Mouse (Mus musculus) midbrain, postnatal 0 days (tissue): ENCODE results near the gene Cnot1. TPM values are rescaled to one million over a fixed set of nuclear protein-coding genes. Genes with fewer than 3 reads are reported as not detected.

Experiments used
- ATAC-seq: fragments of 200-750 bp; cut with Nextera tagmentation; 2 replicates; pipeline ENCODE4 v1.8.0; 2017; ENCODE audit warnings: moderate number of reproducible peaks, mild to moderate bottlenecking, moderate TSS enrichment, moderate library complexity; ENCODE audit not compliant: low FRiP score
- DNase-seq: peaks from one replicate; pipeline ENCODE4 v3.0.0-alpha.2; 2015; ENCODE audit warnings: low spot score
- H3K27ac ChIP-seq: fragments of 300-500 bp; sonication (generic); 2 replicates; pipeline ENCODE4 v1.5.1; 2014; ENCODE audit warnings: low read depth, mild to moderate bottlenecking, low read length, mixed read lengths
- H3K27me3 ChIP-seq: fragments of 300-500 bp; sonication (generic); 2 replicates; pipeline ENCODE4 v1.6.1; 2014; ENCODE audit warnings: low read length, control low read depth, mixed read lengths; ENCODE audit not compliant: insufficient read depth
- H3K36me3 ChIP-seq: fragments of 300-500 bp; sonication (generic); 2 replicates; pipeline ENCODE4 v1.6.1; 2014; ENCODE audit warnings: low read length, control low read depth, mixed read lengths; ENCODE audit not compliant: insufficient read depth
- H3K4me1 ChIP-seq: fragments of 300-500 bp; sonication (generic); 2 replicates; pipeline ENCODE4 v1.6.1; 2014; ENCODE audit warnings: mild to moderate bottlenecking, control low read depth, antibody characterized with exemption, low read length, mixed read lengths; ENCODE audit not compliant: insufficient read depth
- H3K4me2 ChIP-seq: fragments of 300-500 bp; sonication (generic); 2 replicates; pipeline ENCODE4 v1.6.1; 2014; ENCODE audit warnings: low read depth, mild to moderate bottlenecking, low read length, mixed read lengths; ENCODE audit not compliant: poor library complexity, severe bottlenecking
- H3K4me3 ChIP-seq: fragments of 300-500 bp; sonication (generic); 2 replicates; pipeline ENCODE4 v1.5.1; 2014; ENCODE audit warnings: low read depth, mild to moderate bottlenecking, low read length, moderate library complexity
- H3K9ac ChIP-seq: fragments of 300-500 bp; sonication (generic); replicated peaks from 2 replicates; pipeline ENCODE4 v1.6.1; 2014; ENCODE audit warnings: mild to moderate bottlenecking, low read length, moderate library complexity, mixed read lengths; ENCODE audit not compliant: poor library complexity, severe bottlenecking
- H3K9me3 ChIP-seq: fragments of 300-500 bp; sonication (generic); 2 replicates; pipeline ENCODE4 v1.6.1; 2016; ENCODE audit warnings: low read length, control low read depth
- CTCF ChIP-seq: IDR thresholded peaks from 2 replicates; pipeline ENCODE4 v1.5.1; 2016; ENCODE audit warnings: antibody characterized with exemption, mild to moderate bottlenecking
- WGBS: fragments of 180-500 bp; shearing (Covaris S2); extraction: QIAGEN DNeasy Blood & Tissue Kit; methylation state at CpG from one replicate; pipeline ENCODE4 v1.1.7; 2014; 5-methylcytosine and 5-hydroxymethylcytosine counted together
- polyA plus RNA-seq: library from polyadenylated mRNA; unstranded; fragments of >200 nt; fragmentation: Nextera tagmentation; extraction: Ambion mirVana; gene quantifications from 2 replicates; pipeline ENCODE4 v1.2.1, GENCODE M21; 2015
- total RNA-seq: library from RNA; depleted of rRNA; stranded (reverse); fragments of >200 nt; gene quantifications from 2 replicates; pipeline ENCODE4 v1.2.3, GENCODE M21; 2014

Cnot1 gene
- total and polyA plus RNA-seq, 2 experiments from 2014 or later: 26.9 to 177 TPM

- no peak overlapping the region for H3K4me3 ChIP-seq
- TF ChIP-seq CTCF: no peak
- H3K4me2 ChIP-seq: no peak overlapping the region; the same call in 1 of the 2 replicates
- H3K27ac ChIP-seq: no peak overlapping the region; the same call in 1 of the 2 replicates
- no peaks in the 10 kb centered on the region for H3K9me3 ChIP-seq
- H3K27me3 ChIP-seq: no peaks in the 10 kb centered on the region; the same call in 1 of the 2 replicates
- no peak overlapping the region for H3K9ac ChIP-seq
- DNase-seq: no peak
- H3K36me3 ChIP-seq: peaks cover 9% of the 10 kb centered on the region
- WGBS: 76% methylated on average over 4 of the region's 4 CpGs
- ATAC-seq: no peak
- peaks cover 28% of the 10 kb centered on the region for H3K4me1 ChIP-seq
These were observed 105.5 kb downstream of the Cnot1 start for GRCm38 (mm10) chr8:95701809-95702208.

GRCm38 (mm10) chr8:95700282-95700681, 107.0 kb downstream of the Cnot1 start:
- peak overlapping the region; percentile 72 for H3K27ac ChIP-seq
- 0 out of 2 replicates have a peak overlapping the region, but pooled peaks have one; percentile 33 for H3K9ac ChIP-seq
- H3K27me3 ChIP-seq: no peaks in the 10 kb centered on the region; the same call in 1 of the 2 replicates
- no peak overlapping the region for H3K4me3 ChIP-seq
- peak; percentile 89 for DNase-seq
- no peak for ATAC-seq
- H3K4me1 ChIP-seq: peaks cover 28% of the 10 kb centered on the region
- H3K4me2 ChIP-seq: peak overlapping the region; percentile 34
- no peaks in the 10 kb centered on the region for H3K36me3 ChIP-seq
- H3K9me3 ChIP-seq: no peaks in the 10 kb centered on the region
- TF ChIP-seq CTCF: no peak
- WGBS: 22% methylated on average over 9 of the region's 9 CpGs

- WGBS: 43% methylated on average over 6 of the region's 6 CpGs
- no peak overlapping the region for H3K4me2 ChIP-seq
- no peak overlapping the region for H3K4me3 ChIP-seq
- TF ChIP-seq CTCF: no peak
- no peaks in the 10 kb centered on the region for H3K9me3 ChIP-seq
- H3K36me3 ChIP-seq: no peaks in the 10 kb centered on the region
- H3K9ac ChIP-seq: no peak overlapping the region
- ATAC-seq (no peak), DNase-seq (no peak)
- no peaks in the 10 kb centered on the region; the same call in 1 of the 2 replicates for H3K27me3 ChIP-seq
- peaks cover 25% of the 10 kb centered on the region for H3K4me1 ChIP-seq
- no peak overlapping the region for H3K27ac ChIP-seq
These were observed 109.1 kb downstream of the Cnot1 start for GRCm38 (mm10) chr8:95698179-95698578.

DNA sequence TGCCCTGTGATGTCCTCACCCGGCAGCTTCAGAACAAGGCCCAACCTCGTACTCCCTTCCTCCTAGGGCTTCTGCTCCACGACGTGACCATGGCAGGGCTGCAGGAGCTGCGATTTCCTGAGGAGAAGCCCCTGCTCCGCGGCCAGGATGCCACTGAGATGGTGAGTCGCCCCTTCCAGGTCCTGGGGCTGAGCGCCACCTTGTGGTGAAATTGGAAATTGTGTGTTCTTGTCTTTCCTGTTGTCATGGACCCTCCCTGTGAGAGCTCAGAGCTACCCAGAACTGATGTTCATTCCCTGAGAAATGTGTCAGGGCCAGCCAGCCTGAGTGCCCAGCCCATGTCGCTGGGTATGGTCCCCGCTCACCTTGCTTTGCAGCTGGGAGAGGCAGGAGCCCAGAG, 110.1 kb downstream of the Cnot1 start:
- no peak overlapping the region for H3K4me3 ChIP-seq
- H3K27ac ChIP-seq: no peak overlapping the region
- no peaks in the 10 kb centered on the region for H3K36me3 ChIP-seq
- DNase-seq (peak; percentile 93), ATAC-seq (peak; percentile 24)
- peaks cover 23% of the 10 kb centered on the region; the same call in 1 of the 2 replicates for H3K4me1 ChIP-seq
- 2% methylated on average over 11 of the region's 11 CpGs for WGBS
- H3K27me3 ChIP-seq: no peaks in the 10 kb centered on the region; the same call in 1 of the 2 replicates
- peak; percentile 99 for TF ChIP-seq CTCF
- no peaks in the 10 kb centered on the region for H3K9me3 ChIP-seq
- peak overlapping the region; percentile 25; the same call in 1 of the 2 replicates for H3K4me2 ChIP-seq
- no peak overlapping the region for H3K9ac ChIP-seq

DNA sequence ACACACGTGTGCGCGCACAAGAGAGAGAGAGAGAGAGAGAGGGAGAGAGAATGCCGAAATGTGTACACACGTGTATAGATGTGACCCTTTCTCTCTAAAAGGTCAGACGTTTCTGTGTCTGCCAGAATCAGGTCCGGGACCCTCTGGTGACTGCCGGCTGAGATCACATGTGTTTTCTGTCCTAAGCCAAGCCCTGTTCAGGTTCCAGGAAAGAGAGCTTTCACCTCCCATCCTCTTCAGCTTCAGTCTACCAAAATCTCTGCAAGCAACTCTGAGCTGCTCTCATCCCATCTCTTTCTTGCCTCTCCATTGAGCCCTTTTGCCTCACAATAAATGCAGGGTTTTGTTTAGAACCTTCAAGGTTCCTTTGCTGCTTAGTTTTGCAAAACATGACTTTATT, 110.6 kb downstream of the Cnot1 start:
- H3K27ac ChIP-seq: no peak overlapping the region
- no peaks in the 10 kb centered on the region; the same call in 1 of the 2 replicates for H3K27me3 ChIP-seq
- H3K9ac ChIP-seq: no peak overlapping the region
- ATAC-seq (no peak), DNase-seq (no peak)
- peaks cover 23% of the 10 kb centered on the region; the same call in 1 of the 2 replicates for H3K4me1 ChIP-seq
- no peak for TF ChIP-seq CTCF
- H3K4me3 ChIP-seq: no peak overlapping the region
- no peaks in the 10 kb centered on the region for H3K9me3 ChIP-seq
- no peaks in the 10 kb centered on the region for H3K36me3 ChIP-seq
- WGBS: 62% methylated on average over 8 of the region's 8 CpGs
- peak overlapping the region; percentile 25; the same call in 1 of the 2 replicates for H3K4me2 ChIP-seq

DNA sequence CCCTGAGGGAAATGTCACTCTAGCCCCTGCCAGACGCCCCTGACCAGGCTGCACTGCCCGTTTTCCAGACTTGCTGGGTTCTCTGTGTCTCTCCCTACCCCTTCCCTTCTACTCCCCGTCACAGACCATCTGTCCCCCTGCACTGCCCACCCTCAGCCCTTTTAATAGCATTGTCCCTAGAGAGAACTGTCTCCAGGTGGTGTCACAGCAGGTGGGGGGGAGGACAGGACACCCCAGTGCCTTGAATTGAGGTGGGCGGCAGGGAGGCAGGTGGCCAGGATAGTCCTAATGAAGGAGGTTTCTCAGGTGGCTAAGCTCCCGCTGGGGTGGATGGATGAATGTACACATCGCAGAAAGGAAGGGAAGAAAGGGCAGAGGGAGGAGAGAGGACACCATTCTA, 112.6 kb downstream of the Cnot1 start:
- DNase-seq: no peak
- no peaks in the 10 kb centered on the region; the same call in 1 of the 2 replicates for H3K27me3 ChIP-seq
- no peaks in the 10 kb centered on the region for H3K36me3 ChIP-seq
- H3K4me1 ChIP-seq: peaks cover 5% of the 10 kb centered on the region; the same call in 1 of the 2 replicates
- no peaks in the 10 kb centered on the region for H3K9me3 ChIP-seq
- no peak for TF ChIP-seq CTCF
- no peak overlapping the region for H3K4me3 ChIP-seq
- H3K4me2 ChIP-seq: 0 out of 2 replicates have a peak overlapping the region, but pooled peaks have one; percentile 20
- 13% methylated on average over 6 of the region's 6 CpGs for WGBS
- ATAC-seq: no peak
- H3K9ac ChIP-seq: peak overlapping the region; percentile 42; the same call in 1 of the 2 replicates
- H3K27ac ChIP-seq: no peak overlapping the region
